Mouse (Mus musculus) lung, postnatal 0 days (tissue): Measurements from ENCODE around the gene Spag17.

Source experiments
- CTCF ChIP-seq: IDR thresholded peaks from 2 replicates; pipeline ENCODE4 v1.5.1; 2016; ENCODE audit warnings: antibody characterized with exemption, mild to moderate bottlenecking
- EP300 ChIP-seq: IDR thresholded peaks from 2 replicates; pipeline ENCODE4 v1.6.1; 2016; ENCODE audit warnings: antibody characterized with exemption, mild to moderate bottlenecking, control low read depth

- no peak for TF ChIP-seq CTCF
- TF ChIP-seq EP300: no peak
Measured at GRCm38 (mm10) chr3:100180471-100180870, 295.3 kb downstream of the Spag17 start.
